Mouse (Mus musculus) right cerebral cortex, postnatal 4 days (tissue): ENCODE measurements around the gene Sh3rf3.

ENCODE experiments used
- DNase-seq: peaks from one replicate; pipeline ENCODE4 v3.0.0-alpha.2; 2022

Gene Sh3rf3

GRCm38 (mm10) chr10:58854548-58855198, 41.5 kb downstream of the Sh3rf3 start:
- DNase-seq, result no peak

GRCm38 (mm10) chr10:58855199-58855751, 42.1 kb downstream of the Sh3rf3 start:
- no peak for DNase-seq

- no peak for DNase-seq
Measured at GRCm38 (mm10) chr10:58855814-58856213, 42.7 kb downstream of the Sh3rf3 start.

- DNase-seq, result no peak
Measured at GRCm38 (mm10) chr10:58856742-58857141, 43.6 kb downstream of the Sh3rf3 start.

- DNase-seq, result no peak
Measured at GRCm38 (mm10) chr10:58864735-58865134, 51.6 kb downstream of the Sh3rf3 start.

GRCm38 (mm10) chr10:58867536-58867935, 54.4 kb downstream of the Sh3rf3 start:
- no peak for DNase-seq

GRCm38 (mm10) chr10:58869836-58870235, 56.7 kb downstream of the Sh3rf3 start:
- DNase-seq, result no peak

- no peak for DNase-seq
Measured at GRCm38 (mm10) chr10:58871149-58871820, 58.1 kb downstream of the Sh3rf3 start.

- no peak for DNase-seq
Measured at GRCm38 (mm10) chr10:58871821-58872577, 58.8 kb downstream of the Sh3rf3 start.

- no peak for DNase-seq
Measured at GRCm38 (mm10) chr10:58877835-58878234, 64.7 kb downstream of the Sh3rf3 start.

GRCm38 (mm10) chr10:58878636-58879035, 65.5 kb downstream of the Sh3rf3 start:
- no peak for DNase-seq

- DNase-seq, result no peak
Measured at GRCm38 (mm10) chr10:58882741-58883140, 69.6 kb downstream of the Sh3rf3 start.

- DNase-seq, result no peak
Measured at GRCm38 (mm10) chr10:58885351-58885750, 72.2 kb downstream of the Sh3rf3 start.

GRCm38 (mm10) chr10:58885816-58886215, 72.7 kb downstream of the Sh3rf3 start:
- DNase-seq, result no peak

- DNase-seq, result no peak
Measured at GRCm38 (mm10) chr10:58890671-58891439, 77.7 kb downstream of the Sh3rf3 start.

- no peak for DNase-seq
Measured at GRCm38 (mm10) chr10:58895431-58895830, 82.3 kb downstream of the Sh3rf3 start.

GRCm38 (mm10) chr10:58897009-58897543, 83.9 kb downstream of the Sh3rf3 start:
- no peak for DNase-seq

GRCm38 (mm10) chr10:58905253-58905652, 92.1 kb downstream of the Sh3rf3 start:
- no peak for DNase-seq

- no peak for DNase-seq
Measured at GRCm38 (mm10) chr10:58907001-58907443, 93.9 kb downstream of the Sh3rf3 start.

GRCm38 (mm10) chr10:58908451-58908850, 95.3 kb downstream of the Sh3rf3 start:
- no peak for DNase-seq

GRCm38 (mm10) chr10:58915301-58916245, 102.4 kb downstream of the Sh3rf3 start:
- no peak for DNase-seq
